Mouse (Mus musculus): ENCODE results near the gene Eif3b.
A peak's percentile ranks its signal among the peaks of the same experiment; 100 is the strongest.

Eif3b gene

GRCm38 (mm10) chr5:140418489-140419441 lies at the start of gene Eif3b:
Eif3b (plus strand) TSS chr5:140419328.
- DNase-seq (ENCODE audit: low spot score) = peak; percentile 94

- DNase-seq (ENCODE audit: low spot score) = no peak
These were observed 49.7 kb upstream of the Eif3b start for GRCm38 (mm10) chr5:140369466-140369865.

- DNase-seq (ENCODE audit: low spot score) = no peak
These were observed 48.5 kb upstream of the Eif3b start for GRCm38 (mm10) chr5:140370446-140371254.

- no peak for DNase-seq (ENCODE audit: low spot score)
These were observed 47.5 kb upstream of the Eif3b start for GRCm38 (mm10) chr5:140371671-140372070.

- no peak for DNase-seq (ENCODE audit: low spot score)
These were observed 45.4 kb upstream of the Eif3b start for GRCm38 (mm10) chr5:140373711-140374110.

- DNase-seq (ENCODE audit: low spot score) = no peak
These were observed 44.9 kb upstream of the Eif3b start for GRCm38 (mm10) chr5:140374226-140374625.

- DNase-seq (ENCODE audit: low spot score) = no peak
These were observed 43.8 kb upstream of the Eif3b start for GRCm38 (mm10) chr5:140375249-140375829.

GRCm38 (mm10) chr5:140378121-140378853 lies 40.8 kb upstream of the Eif3b start:
- no peak for DNase-seq (ENCODE audit: low spot score)

GRCm38 (mm10) chr5:140379299-140379698 lies 39.8 kb upstream of the Eif3b start:
- no peak for DNase-seq (ENCODE audit: low spot score)

- no peak for DNase-seq (ENCODE audit: low spot score)
These were observed 38.0 kb upstream of the Eif3b start for GRCm38 (mm10) chr5:140381156-140381555.

GRCm38 (mm10) chr5:140382688-140383087 lies 36.4 kb upstream of the Eif3b start:
- DNase-seq (ENCODE audit: low spot score) = no peak

- peak; percentile 73 for DNase-seq (ENCODE audit: low spot score)
These were observed 35.6 kb upstream of the Eif3b start for GRCm38 (mm10) chr5:140383559-140383958.

GRCm38 (mm10) chr5:140384462-140384861 lies 34.7 kb upstream of the Eif3b start:
- DNase-seq (ENCODE audit: low spot score) = no peak

- DNase-seq (ENCODE audit: low spot score) = no peak
These were observed 31.9 kb upstream of the Eif3b start for GRCm38 (mm10) chr5:140387236-140387635.

GRCm38 (mm10) chr5:140387816-140388510 lies 31.2 kb upstream of the Eif3b start:
- DNase-seq (ENCODE audit: low spot score) = no peak

- peak; percentile 97 for DNase-seq (ENCODE audit: low spot score)
These were observed 30.2 kb upstream of the Eif3b start, which contains the start of gene Snx8 for GRCm38 (mm10) chr5:140388588-140389576. Snx8 (minus strand) TSS chr5:140389262.

GRCm38 (mm10) chr5:140389647-140390046 lies 29.5 kb upstream of the Eif3b start:
- DNase-seq (ENCODE audit: low spot score) = no peak

- DNase-seq (ENCODE audit: low spot score) = no peak
These were observed 27.7 kb upstream of the Eif3b start for GRCm38 (mm10) chr5:140391435-140391834.

- no peak for DNase-seq (ENCODE audit: low spot score)
These were observed 27.1 kb upstream of the Eif3b start for GRCm38 (mm10) chr5:140391981-140392380.

GRCm38 (mm10) chr5:140392701-140393100 lies 26.4 kb upstream of the Eif3b start:
- DNase-seq (ENCODE audit: low spot score) = no peak
